Mouse (Mus musculus): ENCODE measurements around the gene Klf12. TPM values are rescaled to one million over a fixed set of nuclear protein-coding genes. Genes with fewer than 3 reads are reported as not detected.

The Klf12 gene
- polyA plus RNA-seq, 1 experiment, result 1.4 TPM

- H3ac ChIP-seq (ENCODE audit: control insufficient read depth, insufficient read length), result no peak overlapping the region
- H3K36me3 ChIP-seq (ENCODE audit: control insufficient read depth, insufficient read depth), result no peaks in the 10 kb centered on the region
- no peaks in the 10 kb centered on the region for H3K27me3 ChIP-seq (ENCODE audit: control insufficient read depth, insufficient read depth, insufficient read length)
- TF ChIP-seq TCF3 (IDR thresholded peaks at IDR 0.05; ENCODE audit: insufficient read length, low read depth) (no peak), MYOD1 (IDR thresholded peaks at IDR 0.05; ENCODE audit: control insufficient read depth in 1 of 3, insufficient read length in 2 of 3, low read depth in 2 of 3) (no peak), USF1 (IDR thresholded peaks at IDR 0.05; ENCODE audit: low read depth) (no peak), CEBPB (IDR thresholded peaks at IDR 0.05; ENCODE audit: insufficient read depth, poor library complexity, severe bottlenecking) (no peak), POLR2AphosphoS2 (IDR thresholded peaks at IDR 0.05; ENCODE audit: insufficient read length, low read depth) (no peak), SRF (IDR thresholded peaks at IDR 0.05; ENCODE audit: control insufficient read depth, insufficient read length, low read depth) (no peak)
- H3K4me2 ChIP-seq (ENCODE audit: low read depth), result no peak overlapping the region
- H3K4me3 ChIP-seq, result no peak overlapping the region
- H3K79me2 ChIP-seq (ENCODE audit: control insufficient read depth, insufficient read depth), result no peaks in the 10 kb centered on the region
These were observed 351.0 kb downstream of the Klf12 start for GRCm38 (mm10) chr14:99933456-99933855.

GRCm38 (mm10) chr14:99931879-99932278 lies 352.6 kb downstream of the Klf12 start:
- H3K36me3 ChIP-seq (ENCODE audit: control insufficient read depth, insufficient read depth), result no peaks in the 10 kb centered on the region
- H3K79me2 ChIP-seq (ENCODE audit: control insufficient read depth, insufficient read depth), result no peaks in the 10 kb centered on the region
- H3K4me2 ChIP-seq (ENCODE audit: low read depth), result no peak overlapping the region
- no peak for TF ChIP-seq REST (IDR thresholded peaks at IDR 0.05; ENCODE audit: insufficient read depth, insufficient read length)
- no peak overlapping the region for H3ac ChIP-seq (ENCODE audit: control insufficient read depth, insufficient read length)
- H3K4me3 ChIP-seq, result no peak overlapping the region
- H3K27me3 ChIP-seq (ENCODE audit: control insufficient read depth, insufficient read depth, insufficient read length), result no peaks in the 10 kb centered on the region

- no peak overlapping the region for H3K4me3 ChIP-seq
- H3K79me2 ChIP-seq (ENCODE audit: control insufficient read depth, insufficient read depth), result no peaks in the 10 kb centered on the region
- H3ac ChIP-seq (ENCODE audit: control insufficient read depth, insufficient read length), result no peak overlapping the region
- no peaks in the 10 kb centered on the region for H3K36me3 ChIP-seq (ENCODE audit: control insufficient read depth, insufficient read depth)
- TF ChIP-seq MYOD1 (IDR thresholded peaks at IDR 0.05; ENCODE audit: control insufficient read depth in 1 of 3, insufficient read length in 2 of 3, low read depth in 2 of 3), result no peak
- TF ChIP-seq TCF3 (IDR thresholded peaks at IDR 0.05; ENCODE audit: insufficient read length, low read depth), result no peak
- no peak for TF ChIP-seq MYOG (IDR thresholded peaks at IDR 0.05; ENCODE audit: control insufficient read depth in 1 of 3, insufficient read depth in 1 of 3, insufficient read length in 2 of 3, low read depth in 2 of 3)
- no peak for TF ChIP-seq POLR2AphosphoS2 (IDR thresholded peaks at IDR 0.05; ENCODE audit: insufficient read length, low read depth)
- TF ChIP-seq POLR2A (IDR thresholded peaks at IDR 0.05; ENCODE audit: insufficient read length, low read depth), result no peak
- no peak for TF ChIP-seq TCF12 (IDR thresholded peaks at IDR 0.05; ENCODE audit: insufficient read depth, poor library complexity, severe bottlenecking)
- no peak for TF ChIP-seq CEBPB (IDR thresholded peaks at IDR 0.05; ENCODE audit: insufficient read depth, poor library complexity, severe bottlenecking)
- no peak for TF ChIP-seq E2F4 (IDR thresholded peaks at IDR 0.05; ENCODE audit: insufficient read depth)
- no peak for TF ChIP-seq USF1 (IDR thresholded peaks at IDR 0.05; ENCODE audit: low read depth)
- TF ChIP-seq SRF (IDR thresholded peaks at IDR 0.05; ENCODE audit: control insufficient read depth, insufficient read length, low read depth), result no peak
- no peak for TF ChIP-seq REST (IDR thresholded peaks at IDR 0.05; ENCODE audit: insufficient read depth, insufficient read length)
- TF ChIP-seq MAX (IDR thresholded peaks at IDR 0.05; ENCODE audit: low read depth), result no peak
- no peaks in the 10 kb centered on the region for H3K27me3 ChIP-seq (ENCODE audit: control insufficient read depth, insufficient read depth, insufficient read length)
- H3K4me2 ChIP-seq (ENCODE audit: low read depth), result no peak overlapping the region
These were observed 372.6 kb downstream of the Klf12 start for GRCm38 (mm10) chr14:99911912-99912311.

GRCm38 (mm10) chr14:99910876-99911275 lies 373.6 kb downstream of the Klf12 start:
- Histone ChIP-seq H3K27me3 (ENCODE audit: control insufficient read depth, insufficient read depth, insufficient read length) (no peaks in the 10 kb centered on the region), H3K4me3 (no peak overlapping the region), H3K79me2 (ENCODE audit: control insufficient read depth, insufficient read depth) (no peaks in the 10 kb centered on the region), H3ac (ENCODE audit: control insufficient read depth, insufficient read length) (no peak overlapping the region), H3K36me3 (ENCODE audit: control insufficient read depth, insufficient read depth) (no peaks in the 10 kb centered on the region), H3K4me2 (ENCODE audit: low read depth) (no peak overlapping the region)
- TF ChIP-seq POLR2AphosphoS2 (IDR thresholded peaks at IDR 0.05; ENCODE audit: insufficient read length, low read depth), result no peak
- TF ChIP-seq E2F4 (IDR thresholded peaks at IDR 0.05; ENCODE audit: insufficient read depth), result no peak
- no peak for TF ChIP-seq MYOG (IDR thresholded peaks at IDR 0.05; ENCODE audit: control insufficient read depth in 1 of 3, insufficient read depth in 1 of 3, insufficient read length in 2 of 3, low read depth in 2 of 3)
- no peak for TF ChIP-seq SRF (IDR thresholded peaks at IDR 0.05; ENCODE audit: control insufficient read depth, insufficient read length, low read depth)
- no peak for TF ChIP-seq MYOD1 (IDR thresholded peaks at IDR 0.05; ENCODE audit: control insufficient read depth in 1 of 3, insufficient read length in 2 of 3, low read depth in 2 of 3)
- TF ChIP-seq CEBPB (IDR thresholded peaks at IDR 0.05; ENCODE audit: insufficient read depth, poor library complexity, severe bottlenecking), result no peak
- TF ChIP-seq POLR2A (IDR thresholded peaks at IDR 0.05; ENCODE audit: insufficient read length, low read depth), result no peak
- TF ChIP-seq TCF3 (IDR thresholded peaks at IDR 0.05; ENCODE audit: insufficient read length, low read depth), result no peak
- TF ChIP-seq REST (IDR thresholded peaks at IDR 0.05; ENCODE audit: insufficient read depth, insufficient read length), result no peak
- no peak for TF ChIP-seq MAX (IDR thresholded peaks at IDR 0.05; ENCODE audit: low read depth)
- no peak for TF ChIP-seq USF1 (IDR thresholded peaks at IDR 0.05; ENCODE audit: low read depth)

GRCm38 (mm10) chr14:99900902-99901301 lies 383.6 kb downstream of the Klf12 start:
- Histone ChIP-seq H3K27me3 (ENCODE audit: control insufficient read depth, insufficient read depth, insufficient read length) (no peaks in the 10 kb centered on the region), H3K79me2 (ENCODE audit: control insufficient read depth, insufficient read depth) (no peaks in the 10 kb centered on the region), H3ac (ENCODE audit: control insufficient read depth, insufficient read length) (no peak overlapping the region), H3K4me3 (no peak overlapping the region), H3K36me3 (ENCODE audit: control insufficient read depth, insufficient read depth) (no peaks in the 10 kb centered on the region), H3K4me2 (ENCODE audit: low read depth) (no peak overlapping the region)
- TF ChIP-seq E2F4 (IDR thresholded peaks at IDR 0.05; ENCODE audit: insufficient read depth) (no peak), MAX (IDR thresholded peaks at IDR 0.05; ENCODE audit: low read depth) (no peak), POLR2A (IDR thresholded peaks at IDR 0.05; ENCODE audit: insufficient read length, low read depth) (no peak), POLR2AphosphoS2 (IDR thresholded peaks at IDR 0.05; ENCODE audit: insufficient read length, low read depth) (no peak)
